Mouse (Mus musculus) E14TG2a.4 (cell line): ENCODE results near the gene Tmem202.

Experiments
- CTCF ChIP-seq: conservative IDR thresholded peaks from 2 replicates; pipeline ENCODE4 v1.5.1; 2014; ENCODE audit warnings: low read length
- NANOG ChIP-seq: IDR thresholded peaks from 2 replicates; pipeline ENCODE4 v1.6.1; 2014; ENCODE audit warnings: borderline replicate concordance, low read length, mixed read lengths
- POU5F1 ChIP-seq: IDR thresholded peaks from 2 replicates; pipeline ENCODE4 v1.6.1; 2014; ENCODE audit warnings: low read length, borderline replicate concordance

DNA sequence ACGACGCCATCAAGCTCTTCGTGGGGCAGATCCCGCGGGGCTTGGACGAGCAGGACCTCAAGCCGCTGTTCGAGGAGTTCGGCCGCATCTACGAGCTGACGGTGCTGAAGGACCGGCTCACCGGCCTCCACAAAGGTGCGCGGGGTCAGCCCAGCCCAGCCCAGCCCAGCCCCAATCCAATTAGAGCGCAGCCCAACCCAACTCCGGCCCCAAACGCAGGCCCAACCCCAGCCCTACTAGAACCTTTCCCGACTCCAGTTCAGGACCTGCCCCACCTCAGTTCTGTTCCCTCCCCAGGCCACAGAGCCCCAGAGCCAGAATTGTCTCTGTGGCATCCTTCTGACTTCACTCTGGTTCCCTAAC is 38.8 kb upstream of the Tmem202 start:
- no peak for TF ChIP-seq CTCF
- no peak for TF ChIP-seq POU5F1
- TF ChIP-seq NANOG, result no peak
